Mouse (Mus musculus): ENCODE results near the gene Spaca4.

Spaca4 gene

GRCm38 (mm10) chr7:45712022-45712757 is 13.4 kb downstream of the Spaca4 start:
- DNase-seq (ENCODE audit: low read depth, low spot score), result no peak

GRCm38 (mm10) chr7:45711316-45712021 is 14.1 kb downstream of the Spaca4 start:
- DNase-seq (ENCODE audit: low read depth, low spot score), result no peak

DNA sequence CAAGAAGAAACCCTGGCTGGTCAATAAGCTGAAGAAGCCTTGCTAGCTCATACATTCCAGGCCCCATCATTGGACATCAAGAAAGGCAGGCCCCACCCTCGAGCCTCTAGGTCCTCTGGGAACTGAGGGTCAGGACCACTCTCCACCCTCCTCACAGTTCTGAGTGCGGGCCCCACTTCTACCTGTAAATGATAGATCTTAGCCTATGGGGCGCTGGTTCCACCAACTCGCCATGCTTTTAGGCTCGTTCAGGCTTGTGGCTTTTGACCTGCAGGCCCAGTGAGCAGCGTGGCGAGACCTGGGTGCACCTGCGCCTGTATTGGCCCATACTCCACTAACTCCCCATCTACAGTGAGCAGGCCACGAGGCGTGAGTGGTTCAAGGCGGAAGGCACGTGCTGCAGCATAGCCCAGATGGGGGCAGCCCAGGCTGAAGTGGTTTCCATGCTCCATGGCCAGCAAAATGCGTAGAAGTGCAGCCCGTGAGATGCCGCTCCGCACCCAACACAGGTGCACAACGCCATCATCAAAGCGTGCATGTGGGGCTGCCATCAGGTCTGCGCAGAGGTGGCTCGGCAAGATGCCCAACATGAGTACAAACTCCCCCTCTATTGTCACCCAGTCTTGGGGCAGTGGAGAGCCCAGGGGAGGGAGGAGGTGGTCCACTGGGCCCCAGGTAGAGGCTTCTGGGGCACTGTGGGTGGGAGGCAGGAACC is 15.0 kb downstream of the Spaca4 start:
- no peak for DNase-seq (ENCODE audit: low read depth, low spot score)

- no peak for DNase-seq (ENCODE audit: low read depth, low spot score)
Observed at GRCm38 (mm10) chr7:45709677-45710355, 15.8 kb downstream of the Spaca4 start.

DNA sequence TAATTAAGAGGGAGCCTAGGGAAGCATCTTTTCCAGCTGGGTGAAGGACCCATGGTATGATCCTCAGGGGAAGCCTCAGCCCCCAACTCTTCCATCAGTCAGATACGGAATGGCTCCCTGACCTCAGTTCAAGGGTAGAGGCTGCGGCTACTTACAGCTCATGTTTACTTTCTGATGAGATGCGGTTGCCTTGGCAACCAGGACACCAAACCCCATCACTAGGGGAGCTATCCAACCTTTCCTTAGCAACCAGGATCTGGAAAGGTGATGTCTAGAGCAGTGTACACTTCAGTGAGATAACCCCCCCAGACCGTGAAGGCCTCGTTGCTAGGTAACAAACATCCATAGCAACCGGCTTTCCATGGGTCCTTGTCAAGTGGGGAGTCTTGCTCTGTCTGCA is 16.6 kb downstream of the Spaca4 start:
- DNase-seq (ENCODE audit: low read depth, low spot score), result no peak

- DNase-seq (ENCODE audit: low read depth, low spot score), result no peak
Observed at GRCm38 (mm10) chr7:45708221-45708761, 17.3 kb downstream of the Spaca4 start.

GRCm38 (mm10) chr7:45707375-45707967 is 18.1 kb downstream of the Spaca4 start:
- no peak for DNase-seq (ENCODE audit: low read depth, low spot score)

DNA sequence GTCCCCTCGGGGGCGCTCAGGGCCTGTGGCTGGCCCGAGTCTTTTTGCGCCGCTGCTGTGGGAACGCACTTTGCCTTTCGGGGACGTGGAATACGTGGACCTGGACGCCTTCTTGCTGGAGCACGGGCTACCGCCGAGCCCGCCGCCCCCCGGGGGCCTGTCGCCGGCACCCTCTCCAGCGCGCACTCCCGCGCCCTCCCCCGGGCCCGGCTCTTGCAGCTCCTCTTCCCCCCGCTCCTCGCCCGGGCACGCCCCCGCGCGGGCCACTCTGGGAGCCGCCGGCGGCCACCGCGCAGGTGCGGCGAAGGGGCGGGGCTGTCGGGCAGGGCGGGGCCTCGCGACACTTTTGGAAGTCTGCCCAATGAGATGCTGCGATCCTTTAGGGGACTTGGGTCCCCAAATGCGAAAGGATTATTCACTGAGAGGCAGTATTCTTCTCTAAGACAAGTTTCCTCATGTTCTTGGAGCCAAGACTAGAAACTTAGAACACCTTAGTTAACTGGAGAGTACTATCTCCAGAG is 18.8 kb downstream of the Spaca4 start:
- no peak for DNase-seq (ENCODE audit: low read depth, low spot score)

- DNase-seq (ENCODE audit: low read depth, low spot score), result no peak
Observed at GRCm38 (mm10) chr7:45705873-45706281, 19.7 kb downstream of the Spaca4 start.

- no peak for DNase-seq (ENCODE audit: low read depth, low spot score)
Observed at GRCm38 (mm10) chr7:45705443-45705864, 20.2 kb downstream of the Spaca4 start.

DNA sequence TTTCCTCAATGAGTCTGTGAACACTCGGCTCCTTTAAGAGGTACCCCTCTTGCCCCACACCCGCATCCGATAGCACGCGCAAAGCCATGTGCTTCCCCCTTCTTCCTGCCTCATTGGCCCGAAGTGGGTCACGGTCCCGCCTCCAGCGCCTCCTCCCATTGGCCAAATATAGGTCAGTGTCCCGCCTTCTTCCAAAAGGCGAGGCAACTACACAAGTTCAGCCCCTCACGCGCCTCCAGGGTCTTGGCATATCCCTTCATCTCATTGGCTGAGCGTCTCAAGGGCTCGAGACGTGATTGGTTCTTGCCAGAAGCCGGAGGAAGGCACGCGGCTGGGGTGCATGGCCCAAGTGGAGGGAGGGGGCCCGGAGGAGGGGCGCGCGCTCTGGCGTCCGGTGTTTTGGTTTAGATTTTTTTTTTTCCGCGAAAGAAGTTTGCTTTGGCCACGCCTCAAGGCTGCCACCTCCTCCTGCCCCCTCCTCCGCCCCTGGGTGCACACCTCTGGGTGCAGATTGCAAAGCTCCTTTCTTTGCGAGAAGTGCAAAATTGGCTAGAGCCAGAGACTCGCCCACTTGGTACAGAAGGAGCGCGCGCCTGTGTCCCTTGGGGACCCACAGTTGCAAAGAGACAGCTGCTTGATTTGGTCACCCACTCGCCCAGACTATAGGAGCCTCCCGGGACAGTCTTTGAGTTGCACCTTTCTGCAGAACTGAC is 20.7 kb downstream of the Spaca4 start, which contains the start of gene Dbp:
Dbp (plus strand) TSS at position 359 of the 713 bp plus-strand sequence.
- peak; percentile 99 for DNase-seq (ENCODE audit: low read depth, low spot score)

- DNase-seq (ENCODE audit: low read depth, low spot score), result peak; percentile 82
Observed at GRCm38 (mm10) chr7:45704046-45704559, 21.5 kb downstream of the Spaca4 start.

DNA sequence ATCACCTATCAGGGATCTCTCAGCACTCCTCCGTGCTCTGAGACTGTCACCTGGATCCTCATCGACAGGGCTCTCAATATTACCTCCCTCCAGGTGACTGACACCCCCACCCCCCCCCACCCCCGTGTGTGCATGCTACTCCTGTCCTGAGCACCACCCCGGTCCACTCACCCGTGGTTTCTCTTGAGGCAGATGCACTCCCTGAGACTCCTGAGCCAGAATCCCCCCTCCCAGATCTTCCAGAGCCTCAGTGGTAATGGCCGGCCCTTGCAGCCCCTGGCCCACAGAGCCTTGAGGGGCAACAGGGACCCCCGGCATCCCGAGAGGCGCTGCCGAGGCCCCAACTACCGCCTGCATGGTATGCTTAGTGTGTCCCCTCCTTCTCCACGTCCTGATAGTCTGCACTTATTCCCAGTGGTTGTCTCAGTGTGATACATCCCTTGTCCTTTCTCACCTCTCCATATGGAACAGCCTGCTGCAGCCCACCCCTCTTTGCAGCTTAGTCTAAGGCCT is 22.0 kb downstream of the Spaca4 start:
- no peak for DNase-seq (ENCODE audit: low read depth, low spot score)

GRCm38 (mm10) chr7:45702809-45703520 is 22.6 kb downstream of the Spaca4 start:
- no peak for DNase-seq (ENCODE audit: low read depth, low spot score)

DNA sequence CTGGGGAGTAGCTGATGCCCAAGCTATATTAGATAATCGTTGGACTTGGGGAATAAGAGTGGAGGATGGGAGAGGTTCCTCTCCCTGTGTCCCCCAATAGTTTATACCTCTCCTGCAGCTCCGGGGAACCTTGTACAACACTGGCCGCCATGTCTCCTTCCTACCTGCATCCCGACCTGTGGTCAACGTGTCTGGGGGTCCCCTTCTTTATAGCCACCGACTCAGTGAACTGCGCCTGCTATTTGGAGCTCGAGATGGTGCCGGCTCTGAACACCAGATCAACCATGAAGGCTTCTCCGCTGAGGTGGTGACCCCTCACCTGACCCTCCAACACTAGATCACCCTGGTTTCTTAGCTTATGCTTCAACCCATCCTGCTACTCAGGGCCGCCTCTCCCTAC is 23.3 kb downstream of the Spaca4 start:
- no peak for DNase-seq (ENCODE audit: low read depth, low spot score)

- no peak for DNase-seq (ENCODE audit: low read depth, low spot score)
Observed at GRCm38 (mm10) chr7:45701607-45702006, 24.0 kb downstream of the Spaca4 start.

DNA sequence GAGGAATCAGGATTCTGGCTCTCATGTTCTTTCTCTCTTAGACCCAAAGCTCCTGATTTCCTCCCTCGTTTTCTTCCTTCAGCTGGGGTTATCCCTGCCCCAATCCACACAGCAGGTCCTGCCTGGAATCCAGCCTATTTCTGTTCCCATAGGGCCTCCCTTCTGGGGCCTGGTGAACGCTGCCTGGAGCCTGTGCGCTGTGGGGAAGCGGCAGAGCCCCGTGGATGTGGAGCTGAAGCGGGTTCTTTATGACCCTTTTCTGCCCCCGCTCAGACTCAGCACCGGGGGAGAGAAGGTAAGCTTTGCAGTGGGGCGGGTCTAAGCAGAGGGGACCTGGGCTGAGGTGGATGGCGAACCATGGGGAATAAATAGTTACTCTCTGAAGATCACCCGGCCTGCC is 24.5 kb downstream of the Spaca4 start:
- no peak for DNase-seq (ENCODE audit: low read depth, low spot score)

GRCm38 (mm10) chr7:45700301-45701015 is 25.2 kb downstream of the Spaca4 start:
- no peak for DNase-seq (ENCODE audit: low read depth, low spot score)

Data from brain, embryonic 18.5 days (tissue).